Mouse (Mus musculus): ENCODE measurements around the gene Gca. TPM values are rescaled to one million over a fixed set of nuclear protein-coding genes. Genes with fewer than 3 reads are reported as not detected.
A peak's percentile ranks its signal among the peaks of the same experiment; 100 is the strongest.

Gene Gca
- total RNA-seq (2012; rRNA removed) (6.2 and 9.0 TPM in 2 replicates), polyA plus RNA-seq (2012; ENCODE audit: insufficient read depth in 1 of 2, insufficient read length in 2 of 2, low read depth in 1 of 2, low replicate concordance in 2 of 2, missing spikeins in 1 of 2) (10 to 100 TPM in 1 of 2 experiments, not detected in 1; 17.9 TPM)

GRCm38 (mm10) chr2:62664135-62664670 is at the start of gene Gca:
TSS of gene Gca (plus strand) at chr2:62664285.
- Histone ChIP-seq H3K4me1 (ENCODE audit: control insufficient read depth in 1 of 2, insufficient read depth in 2 of 2, low read length in 2 of 2) (peaks cover 5 to 9% of the 10 kb centered on the region in 2 experiments), H3K27ac (ENCODE audit: control insufficient read depth, low read depth, low read length) (no peak within 1 kb of the TSS), H3K4me3 (ENCODE audit: control insufficient read depth in 1 of 2, insufficient read depth in 1 of 2, low read depth in 2 of 2, low read length in 2 of 2) (peak within 1 kb of the TSS; percentile 94 to 99), H3K36me3 (ENCODE audit: control insufficient read depth in 1 of 2, insufficient read depth in 2 of 2, low read length in 2 of 2) (peaks cover 0 to 6% of the 10 kb centered on the region in 2 experiments; a peak in 2 of 4 replicates), H3K79me2 (ENCODE audit: control insufficient read depth, insufficient read depth, low read length, poor library complexity) (peaks cover 5% of the 10 kb centered on the region), H3K9me3 (replicated peaks; ENCODE audit: insufficient read depth, low read length) (no peaks in the 10 kb centered on the region), H3K27me3 (ENCODE audit: control insufficient read depth in 1 of 2, insufficient read depth in 2 of 2, low read length in 2 of 2) (no peaks in the 10 kb centered on the region), H3K9ac (ENCODE audit: control insufficient read depth, low read depth, low read length, poor library complexity, severe bottlenecking) (peak within 1 kb of the TSS; percentile 60)
- TF ChIP-seq TCF12 (IDR thresholded peaks at IDR 0.05; ENCODE audit: low read depth, low read length) (no peak), MXI1 (IDR thresholded peaks at IDR 0.05; ENCODE audit: low read depth, low read length) (peak; percentile 45; the same call in 1 of the 2 replicates), KAT2A (conservative IDR thresholded peaks at IDR 0.05; ENCODE audit: low read depth, low read length) (no peak), POLR2A (IDR thresholded peaks at IDR 0.05; ENCODE audit: control insufficient read depth in 1 of 2, insufficient read depth in 1 of 2, low read depth in 1 of 2, low read length in 2 of 2, poor library complexity in 1 of 2) (peak; percentile 32 to 77; a peak in 1 of 4 replicates), CHD1 (IDR thresholded peaks at IDR 0.05; ENCODE audit: low read depth, low read length) (no peak), RAD21 (IDR thresholded peaks at IDR 0.05; ENCODE audit: low read depth, low read length) (no peak), RCOR1 (IDR thresholded peaks at IDR 0.05; ENCODE audit: low read depth, low read length) (no peak), CTCF (IDR thresholded peaks at IDR 0.05 in 2 of 3, conservative IDR thresholded peaks at IDR 0.05 in 1 of 3; ENCODE audit: control insufficient read depth in 1 of 3, insufficient read depth in 1 of 3, low read depth in 2 of 3, low read length in 3 of 3, poor library complexity in 1 of 3, severe bottlenecking in 1 of 3) (0 out of 6 replicates have a peak, but pooled peaks of 1 of the 3 experiments have one; percentile 5), CHD2 (IDR thresholded peaks at IDR 0.05; ENCODE audit: low read length) (no peak), MAX (IDR thresholded peaks at IDR 0.05; ENCODE audit: low read length) (no peak), MAFK (IDR thresholded peaks at IDR 0.05; ENCODE audit: borderline replicate concordance, low read depth, low read length) (no peak), GABPA (IDR thresholded peaks at IDR 0.05; ENCODE audit: low read depth, low read length) (no peak), JUND (IDR thresholded peaks at IDR 0.05; ENCODE audit: low read depth, low read length) (no peak), TAL1 (IDR thresholded peaks at IDR 0.05; ENCODE audit: low read length) (no peak), ETS1 (IDR thresholded peaks at IDR 0.05; ENCODE audit: low read depth, low read length) (no peak), USF1 (IDR thresholded peaks at IDR 0.05; ENCODE audit: low read depth, low read length) (no peak), GATA1 (IDR thresholded peaks at IDR 0.05; ENCODE audit: low read depth, low read length) (no peak), MEF2A (IDR thresholded peaks at IDR 0.05; ENCODE audit: extremely low read depth, insufficient replicate concordance, low read depth, low read length, poor library complexity, severe bottlenecking) (no peak), ZMIZ1 (IDR thresholded peaks at IDR 0.05; ENCODE audit: low read depth, low read length) (no peak), EP300 (IDR thresholded peaks at IDR 0.05; ENCODE audit: low read depth in 1 of 2, low read length in 2 of 2) (no peak), ZC3H11A (IDR thresholded peaks at IDR 0.05; ENCODE audit: low read depth, low read length) (no peak), USF2 (IDR thresholded peaks at IDR 0.05; ENCODE audit: borderline replicate concordance in 1 of 2, insufficient read depth in 1 of 2, low read depth in 1 of 2, low read length in 2 of 2) (no peak), MYC (IDR thresholded peaks at IDR 0.05; ENCODE audit: low read depth, low read length) (no peak), NELFE (IDR thresholded peaks at IDR 0.05; ENCODE audit: low read depth, low read length) (peak; percentile 75), ELF1 (IDR thresholded peaks at IDR 0.05; ENCODE audit: low read depth, low read length) (no peak), ZNF384 (IDR thresholded peaks at IDR 0.05; ENCODE audit: low read depth, low read length) (no peak), UBTF (IDR thresholded peaks at IDR 0.05; ENCODE audit: borderline replicate concordance, insufficient read depth, low read depth, low read length) (no peak), HCFC1 (IDR thresholded peaks at IDR 0.05; ENCODE audit: low read depth, low read length) (no peak; the same call in 1 of the 2 replicates), E2F4 (IDR thresholded peaks at IDR 0.05; ENCODE audit: borderline replicate concordance, low read depth, low read length) (no peak), SIN3A (IDR thresholded peaks at IDR 0.05; ENCODE audit: low read length) (no peak), POLR2AphosphoS5 (IDR thresholded peaks at IDR 0.05; ENCODE audit: borderline replicate concordance, low read depth, low read length) (no peak), TBP (IDR thresholded peaks at IDR 0.05; ENCODE audit: low read depth, low read length) (peak; percentile 57; the same call in 1 of the 2 replicates), ZKSCAN1 (IDR thresholded peaks at IDR 0.05; ENCODE audit: low read depth, low read length) (no peak), MAZ (IDR thresholded peaks at IDR 0.05; ENCODE audit: low read depth, low read length) (no peak; the same call in 1 of the 2 replicates), POLR2AphosphoS2 (IDR thresholded peaks at IDR 0.05; ENCODE audit: low read length) (peak; percentile 51; the same call in 1 of the 2 replicates)
- peak; percentile 95 for DNase-seq (ENCODE audit: low read depth, low spot score)

Data from MEL (cell line).